Mouse (Mus musculus) layer of hippocampus, postnatal 14 days (tissue): ENCODE measurements at regions not wholly inside any gene's neighbourhood (a gene's known extent, or its start where the extent isn't known, plus 50 kb on each side); places are given as distances from the start of the nearest gene placed in this dataset.

Source experiments
- DNase-seq, 2 experiments: peaks; one replicate each; pipeline ENCODE4 v3.0.0; 2021 to 2022; ENCODE audit warnings: low spot score in 2 of 2, mixed read lengths in 1 of 2

- no peak for DNase-seq
Observed at GRCm38 (mm10) chr7:137745991-137746390, 308.6 kb downstream of the Glrx3 start.

GRCm38 (mm10) chr7:137748936-137749335 lies 311.5 kb downstream of the Glrx3 start:
- DNase-seq: peak in 1 of 2 experiments; percentile 16

- DNase-seq: no peak
Observed at GRCm38 (mm10) chr7:137750741-137751140, 313.3 kb downstream of the Glrx3 start.

DNA sequence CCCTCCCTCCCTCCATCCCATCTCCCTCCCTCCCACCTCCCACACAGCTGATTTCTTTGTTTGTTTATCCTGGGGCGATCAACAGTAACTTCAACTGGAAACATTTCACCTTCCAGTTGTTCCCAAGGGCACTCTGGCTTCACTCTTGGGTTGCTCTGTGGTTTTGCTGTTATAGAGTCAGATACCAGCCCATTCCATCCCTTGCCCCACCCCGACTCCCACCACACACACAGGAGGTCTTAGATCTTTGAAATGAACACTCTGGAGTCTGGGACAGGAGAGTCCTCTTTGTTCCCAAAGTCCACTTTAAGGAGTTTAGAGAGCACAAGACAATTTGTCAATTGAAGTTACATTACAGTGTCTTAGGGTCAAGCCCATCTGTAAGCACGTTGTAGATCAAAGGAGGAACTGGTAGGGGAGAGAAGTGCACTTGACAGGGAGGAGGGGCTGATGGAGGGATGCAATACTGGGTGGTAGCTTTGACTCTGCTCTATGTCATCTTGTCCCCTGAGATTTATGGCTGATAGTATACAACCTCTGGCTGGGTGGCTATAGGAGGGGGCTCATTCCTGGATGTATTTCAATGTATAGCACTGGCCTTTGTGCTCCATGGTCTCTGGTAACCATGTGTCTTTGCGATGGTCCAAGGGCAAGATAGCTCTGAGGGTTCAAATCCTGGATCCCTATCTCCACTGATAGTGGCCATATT lies 313.9 kb downstream of the Glrx3 start:
- no peak for DNase-seq

GRCm38 (mm10) chr7:137765961-137766360 lies 328.5 kb downstream of the Glrx3 start:
- no peak for DNase-seq

DNA sequence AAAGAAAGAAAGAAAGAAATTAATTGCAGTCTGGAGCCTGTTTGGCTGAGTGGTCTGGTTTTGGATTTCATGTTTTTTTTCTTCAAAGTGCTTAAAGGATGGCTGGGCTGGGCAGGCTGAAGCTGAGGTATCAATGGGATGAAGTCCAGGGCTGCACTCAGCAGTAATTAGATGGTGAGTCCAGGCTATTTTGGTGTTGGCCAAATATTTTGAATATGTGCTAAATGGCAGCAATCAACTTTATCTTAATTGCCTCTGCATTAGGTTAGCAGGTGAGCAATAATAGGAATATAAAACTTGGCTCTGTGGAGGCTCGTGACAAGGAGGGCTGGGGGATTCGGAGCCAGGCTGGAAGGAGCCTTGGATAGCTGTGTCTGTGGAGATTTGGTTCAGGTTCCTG lies 329.3 kb downstream of the Glrx3 start:
- no peak for DNase-seq

- DNase-seq: no peak
Observed at GRCm38 (mm10) chr7:137773051-137773964, 335.9 kb downstream of the Glrx3 start.

- peak; percentile 14 to 35 for DNase-seq
Observed at GRCm38 (mm10) chr7:137773965-137774310, 336.5 kb downstream of the Glrx3 start.

- peak in 1 of 2 experiments; percentile 15 for DNase-seq
Observed at GRCm38 (mm10) chr7:137783954-137784353, 346.5 kb downstream of the Glrx3 start.

GRCm38 (mm10) chr7:137805361-137805760 lies 367.9 kb downstream of the Glrx3 start:
- DNase-seq: peak; percentile 15 to 47

GRCm38 (mm10) chr7:137812839-137813238 lies 375.4 kb downstream of the Glrx3 start:
- no peak for DNase-seq

GRCm38 (mm10) chr7:137840520-137840919 lies 403.1 kb downstream of the Glrx3 start:
- DNase-seq: no peak

- DNase-seq: no peak
Observed at GRCm38 (mm10) chr7:137841044-137841443, 403.6 kb downstream of the Glrx3 start.

- DNase-seq: no peak
Observed at GRCm38 (mm10) chr7:137841456-137842100, 404.2 kb downstream of the Glrx3 start.

DNA sequence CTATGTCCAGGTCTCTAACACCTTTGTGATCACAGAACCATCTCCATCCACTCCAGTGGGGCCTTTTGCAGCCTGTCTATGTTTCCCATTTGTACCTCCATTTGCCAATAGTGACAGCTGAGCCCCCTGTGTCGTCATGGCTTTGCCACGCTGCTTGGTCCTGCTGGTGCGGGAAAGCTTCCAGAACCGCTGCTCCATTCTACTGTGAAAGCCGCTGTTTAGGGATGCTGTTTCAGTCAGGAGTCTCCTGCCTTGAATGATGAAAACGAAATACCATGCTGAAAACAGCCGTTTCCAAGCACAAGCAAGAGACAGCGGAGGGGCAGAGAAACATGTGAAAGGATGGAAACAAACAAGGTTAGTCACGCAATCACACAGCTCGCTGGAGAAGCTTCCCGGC lies 410.4 kb downstream of the Glrx3 start:
- peak; percentile 44 to 62 for DNase-seq

DNA sequence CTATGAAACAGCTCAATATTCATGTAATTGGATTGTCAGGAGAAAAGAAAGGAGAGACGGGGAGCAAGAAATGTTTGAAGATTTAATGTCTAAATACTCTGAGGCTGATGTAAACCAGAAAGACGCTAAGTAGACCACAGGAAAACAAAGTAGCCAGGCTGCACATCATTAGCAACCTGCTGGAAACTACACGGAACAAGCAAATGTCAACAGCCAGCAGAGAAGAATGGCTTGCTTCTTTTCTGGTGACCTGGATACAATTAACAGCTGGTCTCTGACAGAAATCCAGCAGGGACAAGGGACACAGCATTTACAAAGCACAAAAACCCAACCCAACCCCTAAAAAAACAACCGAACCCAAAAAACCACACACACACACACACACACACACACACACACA lies 413.6 kb downstream of the Glrx3 start:
- no peak for DNase-seq

DNA sequence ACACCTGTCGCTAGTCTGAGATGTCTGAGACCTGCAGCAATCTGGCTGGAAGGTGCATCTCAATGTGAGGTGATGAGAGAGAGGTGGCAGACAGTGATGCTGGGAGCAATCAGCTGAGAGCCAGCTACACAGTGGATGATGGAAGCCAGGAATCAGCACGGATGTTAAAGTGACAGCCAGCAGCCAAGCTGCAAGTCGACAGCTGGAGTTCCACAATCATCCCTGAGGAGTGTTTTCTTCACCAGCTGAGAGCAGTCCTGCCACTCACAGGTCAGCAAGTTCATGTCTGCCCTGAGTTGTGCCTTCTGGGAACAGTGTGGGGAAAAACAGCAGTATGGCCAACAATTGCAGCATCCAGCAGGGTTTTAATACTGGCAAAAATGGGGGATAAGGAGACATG lies 422.3 kb downstream of the Glrx3 start:
- DNase-seq: no peak

DNA sequence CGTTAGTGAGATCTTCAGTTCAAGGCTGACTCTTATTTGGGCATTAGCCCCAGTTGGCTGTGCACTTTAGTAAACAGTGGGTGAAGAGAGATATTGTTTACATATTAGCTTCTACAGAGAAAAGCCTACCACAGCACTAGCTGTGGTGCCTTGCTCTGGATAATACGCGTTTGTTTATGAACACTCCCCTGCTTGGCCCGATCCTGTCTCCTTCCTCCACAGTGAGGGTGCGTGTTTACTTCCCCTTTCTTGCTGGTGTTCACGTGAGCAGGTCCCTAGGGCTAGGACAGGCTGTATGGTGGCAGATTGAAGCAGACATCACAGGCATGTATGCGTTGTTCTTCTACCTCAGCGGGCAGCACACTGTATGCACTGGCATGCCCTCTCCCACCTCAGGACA lies 423.1 kb downstream of the Glrx3 start:
- DNase-seq: no peak

GRCm38 (mm10) chr7:137864912-137865311 lies 427.5 kb downstream of the Glrx3 start:
- peak in 1 of 2 experiments; percentile 33 for DNase-seq

GRCm38 (mm10) chr7:137865457-137865856 lies 428.0 kb downstream of the Glrx3 start:
- DNase-seq: no peak

DNA sequence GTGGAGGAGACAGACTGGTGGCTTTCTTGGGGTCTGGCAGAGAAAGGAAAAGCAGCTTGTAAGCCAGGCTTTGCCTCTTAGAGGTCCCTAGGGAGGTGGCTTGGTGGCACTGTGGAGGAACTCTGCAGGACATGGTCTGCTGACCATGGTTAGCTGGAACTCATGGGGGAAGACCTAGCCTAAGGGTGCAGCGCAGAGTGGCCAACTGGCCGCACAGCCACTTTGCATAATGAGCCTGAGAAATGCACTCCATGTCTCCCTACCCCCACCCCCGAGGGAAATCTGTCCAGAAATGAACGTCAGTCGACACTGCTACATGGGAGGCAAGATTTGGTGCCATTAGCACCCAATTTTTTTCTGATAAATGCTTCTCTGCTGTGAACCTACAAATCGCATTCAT lies 429.5 kb downstream of the Glrx3 start:
- no peak for DNase-seq

DNA sequence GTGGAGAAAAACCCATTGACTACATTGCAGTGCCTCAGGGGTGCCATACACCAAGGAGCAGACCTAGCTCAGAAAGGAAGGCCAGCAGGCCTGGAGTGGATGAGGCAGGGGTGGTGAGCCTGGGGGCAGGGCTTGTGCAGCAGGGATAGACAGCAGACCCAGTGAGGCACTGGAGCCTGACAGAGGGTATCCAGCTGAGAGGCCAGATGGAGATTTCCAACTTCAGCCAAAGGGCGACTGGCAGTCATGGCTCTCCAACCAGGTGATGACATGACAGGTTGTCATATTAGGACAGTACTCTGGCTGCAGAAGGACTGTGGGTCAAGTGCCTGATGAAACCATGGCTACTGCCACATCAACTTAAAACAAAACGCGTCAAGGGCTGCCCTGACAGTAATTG lies 431.1 kb downstream of the Glrx3 start:
- DNase-seq: no peak
